Mouse (Mus musculus): Measurements from ENCODE around the gene Gm10643. TPM values are rescaled to one million over a fixed set of nuclear protein-coding genes. Genes with fewer than 3 reads are reported as not detected.
A peak's percentile ranks its signal among the peaks of the same experiment; 100 is the strongest.

Gene Gm10643
- total RNA-seq, 1 experiment, result 1.7 TPM

- Histone ChIP-seq H3K4me1 (ENCODE audit: control insufficient read depth in 2 of 2, insufficient read depth in 2 of 2, low read length in 2 of 2, poor library complexity in 1 of 2) (peaks cover 22 to 49% of the 10 kb centered on the region in 2 experiments), H3K27ac (ENCODE audit: insufficient read depth, low read depth, low read length, poor library complexity, severe bottlenecking) (no peak overlapping the region), H3K4me3 (ENCODE audit: insufficient read depth in 1 of 2, low read depth in 1 of 2, low read length in 2 of 2, poor library complexity in 1 of 2, severe bottlenecking in 1 of 2) (no peak overlapping the region), H3K36me3 (ENCODE audit: control insufficient read depth, insufficient read depth, low read length, poor library complexity, severe bottlenecking) (peaks cover 1% of the 10 kb centered on the region; the same call in 1 of the 2 replicates), H3K9me3 (ENCODE audit: control insufficient read depth, insufficient read depth, low read depth, low read length) (no peaks in the 10 kb centered on the region), H3K9ac (ENCODE audit: insufficient read depth, low read depth, low read length, poor library complexity, severe bottlenecking) (no peak overlapping the region)
- in situ Hi-C loops (cut with MboI; ENCODE audit: low sequenced_read_pairs in 2 of 2, unreplicated experiment in 2 of 2), result no loop called here
- no peak for TF ChIP-seq HCFC1 (IDR thresholded peaks at IDR 0.05; ENCODE audit: borderline replicate concordance, insufficient read depth, low read length)
- TF ChIP-seq CHD2 (IDR thresholded peaks at IDR 0.05; ENCODE audit: low read depth, low read length), result no peak
- TF ChIP-seq MAFK (IDR thresholded peaks at IDR 0.05; ENCODE audit: insufficient read depth, low read depth, low read length), result no peak
- TF ChIP-seq ZNF384 (IDR thresholded peaks at IDR 0.05; ENCODE audit: low read depth, low read length), result no peak
- TF ChIP-seq ZC3H11A (IDR thresholded peaks at IDR 0.05; ENCODE audit: borderline replicate concordance, low read depth, low read length), result no peak
- DNase-seq (ENCODE audit: low read depth, low spot score), result no peak
These were observed 41.9 kb downstream of the Gm10643 start for GRCm38 (mm10) chr8:84023085-84023484.

- peak overlapping the region; percentile 40 for H3K9ac ChIP-seq (ENCODE audit: insufficient read depth, low read depth, low read length, poor library complexity, severe bottlenecking)
- peak overlapping the region; percentile 8 to 23; a peak in 3 of 4 replicates for H3K4me3 ChIP-seq (ENCODE audit: insufficient read depth in 1 of 2, low read depth in 1 of 2, low read length in 2 of 2, poor library complexity in 1 of 2, severe bottlenecking in 1 of 2)
- TF ChIP-seq HCFC1 (IDR thresholded peaks at IDR 0.05; ENCODE audit: borderline replicate concordance, insufficient read depth, low read length), result no peak
- TF ChIP-seq ZNF384 (IDR thresholded peaks at IDR 0.05; ENCODE audit: low read depth, low read length), result no peak
- TF ChIP-seq ZC3H11A (IDR thresholded peaks at IDR 0.05; ENCODE audit: borderline replicate concordance, low read depth, low read length), result no peak
- TF ChIP-seq CHD2 (IDR thresholded peaks at IDR 0.05; ENCODE audit: low read depth, low read length), result no peak
- no peak for TF ChIP-seq MAFK (IDR thresholded peaks at IDR 0.05; ENCODE audit: insufficient read depth, low read depth, low read length)
- DNase-seq (ENCODE audit: low read depth, low spot score), result no peak
- no peaks in the 10 kb centered on the region for H3K9me3 ChIP-seq (ENCODE audit: control insufficient read depth, insufficient read depth, low read depth, low read length)
- peaks cover 16 to 47% of the 10 kb centered on the region in 2 experiments for H3K4me1 ChIP-seq (ENCODE audit: control insufficient read depth in 2 of 2, insufficient read depth in 2 of 2, low read length in 2 of 2, poor library complexity in 1 of 2)
- in situ Hi-C loops (cut with MboI; ENCODE audit: low sequenced_read_pairs in 2 of 2, unreplicated experiment in 2 of 2), result no loop called here
- H3K36me3 ChIP-seq (ENCODE audit: control insufficient read depth, insufficient read depth, low read length, poor library complexity, severe bottlenecking), result no peaks in the 10 kb centered on the region
- H3K27ac ChIP-seq (ENCODE audit: insufficient read depth, low read depth, low read length, poor library complexity, severe bottlenecking), result peak overlapping the region; percentile 13; the same call in 1 of the 2 replicates
These were observed 43.4 kb downstream of the Gm10643 start for GRCm38 (mm10) chr8:84021569-84021968.

- Histone ChIP-seq H3K27ac (ENCODE audit: insufficient read depth, low read depth, low read length, poor library complexity, severe bottlenecking) (peak within 1 kb of the TSS; percentile 41), H3K4me3 (ENCODE audit: insufficient read depth in 1 of 2, low read depth in 1 of 2, low read length in 2 of 2, poor library complexity in 1 of 2, severe bottlenecking in 1 of 2) (peak within 1 kb of the TSS; percentile 8 to 23; a peak in 3 of 4 replicates), H3K9me3 (ENCODE audit: control insufficient read depth, insufficient read depth, low read depth, low read length) (no peaks in the 10 kb centered on the region), H3K36me3 (ENCODE audit: control insufficient read depth, insufficient read depth, low read length, poor library complexity, severe bottlenecking) (no peaks in the 10 kb centered on the region), H3K4me1 (ENCODE audit: control insufficient read depth in 2 of 2, insufficient read depth in 2 of 2, low read length in 2 of 2, poor library complexity in 1 of 2) (peaks cover 16 to 43% of the 10 kb centered on the region in 2 experiments), H3K9ac (ENCODE audit: insufficient read depth, low read depth, low read length, poor library complexity, severe bottlenecking) (peak within 1 kb of the TSS; percentile 50)
- in situ Hi-C loops (cut with MboI; ENCODE audit: low sequenced_read_pairs in 2 of 2, unreplicated experiment in 2 of 2), result no loop called here
- TF ChIP-seq ZC3H11A (IDR thresholded peaks at IDR 0.05; ENCODE audit: borderline replicate concordance, low read depth, low read length) (no peak), ZNF384 (IDR thresholded peaks at IDR 0.05; ENCODE audit: low read depth, low read length) (no peak), CHD2 (IDR thresholded peaks at IDR 0.05; ENCODE audit: low read depth, low read length) (no peak), MAFK (IDR thresholded peaks at IDR 0.05; ENCODE audit: insufficient read depth, low read depth, low read length) (no peak), HCFC1 (IDR thresholded peaks at IDR 0.05; ENCODE audit: borderline replicate concordance, insufficient read depth, low read length) (no peak)
- no peak for DNase-seq (ENCODE audit: low read depth, low spot score)
These were observed 43.8 kb downstream of the Gm10643 start, which contains the start of gene Palm3 for GRCm38 (mm10) chr8:84021096-84021495. Palm3 (plus strand) TSS chr8:84021471.

DNA sequence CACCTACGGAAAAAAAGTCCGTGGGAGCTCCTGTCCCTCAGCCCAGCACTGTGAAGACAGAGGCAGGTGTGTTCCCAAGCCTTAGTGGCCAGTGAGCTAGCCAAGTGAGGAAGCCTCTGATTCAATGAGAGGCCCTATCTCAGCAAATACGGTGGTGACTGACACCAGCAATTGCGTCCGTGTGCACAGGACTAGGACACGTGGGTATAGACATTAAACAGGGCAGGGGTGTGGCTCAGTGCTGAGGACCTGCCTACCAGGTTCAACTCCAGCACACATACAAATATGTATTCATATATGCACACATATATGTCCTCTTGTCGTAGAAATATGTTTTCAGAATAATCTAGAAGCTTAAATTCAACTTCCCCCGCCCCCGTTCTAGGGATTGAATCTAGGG is 45.2 kb downstream of the Gm10643 start:
- Histone ChIP-seq H3K4me1 (ENCODE audit: control insufficient read depth in 2 of 2, insufficient read depth in 2 of 2, low read length in 2 of 2, poor library complexity in 1 of 2) (peaks cover 16 to 34% of the 10 kb centered on the region in 2 experiments), H3K27ac (ENCODE audit: insufficient read depth, low read depth, low read length, poor library complexity, severe bottlenecking) (no peak overlapping the region), H3K9ac (ENCODE audit: insufficient read depth, low read depth, low read length, poor library complexity, severe bottlenecking) (no peak overlapping the region), H3K9me3 (ENCODE audit: control insufficient read depth, insufficient read depth, low read depth, low read length) (no peaks in the 10 kb centered on the region), H3K36me3 (ENCODE audit: control insufficient read depth, insufficient read depth, low read length, poor library complexity, severe bottlenecking) (no peaks in the 10 kb centered on the region), H3K4me3 (ENCODE audit: insufficient read depth in 1 of 2, low read depth in 1 of 2, low read length in 2 of 2, poor library complexity in 1 of 2, severe bottlenecking in 1 of 2) (no peak overlapping the region)
- no peak for TF ChIP-seq CHD2 (IDR thresholded peaks at IDR 0.05; ENCODE audit: low read depth, low read length)
- no peak for TF ChIP-seq MAFK (IDR thresholded peaks at IDR 0.05; ENCODE audit: insufficient read depth, low read depth, low read length)
- no peak for TF ChIP-seq HCFC1 (IDR thresholded peaks at IDR 0.05; ENCODE audit: borderline replicate concordance, insufficient read depth, low read length)
- TF ChIP-seq ZC3H11A (IDR thresholded peaks at IDR 0.05; ENCODE audit: borderline replicate concordance, low read depth, low read length), result no peak
- no peak for TF ChIP-seq ZNF384 (IDR thresholded peaks at IDR 0.05; ENCODE audit: low read depth, low read length)
- in situ Hi-C loops (cut with MboI; ENCODE audit: low sequenced_read_pairs in 2 of 2, unreplicated experiment in 2 of 2), result loop anchor here in 1 of 2 experiments (10.0 kb wide), 1 partner anchor 335 kb away; no protein-coding TSS in a partner anchor
- no peak for DNase-seq (ENCODE audit: low read depth, low spot score)

All from ES-E14 (cell line).